Mouse (Mus musculus) testis, adult 2 months (tissue): Measurements from ENCODE around the gene Rdh5. TPM values are rescaled to one million over a fixed set of nuclear protein-coding genes. Genes with fewer than 3 reads are reported as not detected.

Experiments
- H3K27ac ChIP-seq: fragments of 200-500 bp; 2 replicates; pipeline ENCODE4 v1.5.1; 2012; ENCODE audit warnings: low read depth, low read length; ENCODE audit not compliant: control insufficient read depth, insufficient read depth
- H3K27me3 ChIP-seq: fragments of 200-500 bp; 2 replicates; pipeline ENCODE4 v1.6.1; 2012; ENCODE audit warnings: mild to moderate bottlenecking, low read length, moderate library complexity; ENCODE audit not compliant: control insufficient read depth, insufficient read depth
- H3K36me3 ChIP-seq: fragments of 200-500 bp; 2 replicates; pipeline ENCODE4 v1.6.1; 2012; ENCODE audit warnings: mild to moderate bottlenecking, low read length; ENCODE audit not compliant: control insufficient read depth, insufficient read depth
- H3K4me1 ChIP-seq: fragments of 200-500 bp; 2 replicates; pipeline ENCODE4 v1.6.1; 2012; ENCODE audit warnings: low read length; ENCODE audit not compliant: control insufficient read depth, insufficient read depth
- H3K4me3 ChIP-seq: fragments of 200-500 bp; 2 replicates; pipeline ENCODE4 v1.5.1; 2012; ENCODE audit warnings: low read depth, mild to moderate bottlenecking, low read length, moderate library complexity, mixed read lengths; ENCODE audit not compliant: control insufficient read depth
- CTCF ChIP-seq: fragments of 200-500 bp; IDR thresholded peaks from 2 replicates; pipeline ENCODE4 v1.5.1; 2012; ENCODE audit warnings: low read depth, mild to moderate bottlenecking, inconsistent platforms, low read length, moderate library complexity; ENCODE audit not compliant: control insufficient read depth, insufficient read depth, insufficient replicate concordance
- POLR2A ChIP-seq: fragments of 200-500 bp; IDR thresholded peaks from 2 replicates; pipeline ENCODE4 v1.6.1; 2012; ENCODE audit warnings: low read depth, mild to moderate bottlenecking, inconsistent platforms, low read length, moderate library complexity; ENCODE audit not compliant: control insufficient read depth
- polyA plus RNA-seq: library from polyadenylated mRNA; depleted of rRNA; stranded (reverse); fragments of >200 nt; gene quantifications from 2 replicates; pipeline ENCODE4 v1.2.3, GENCODE M21; 2012

Rdh5 gene
- polyA plus RNA-seq, 1 experiment = 7.5 TPM

DNA sequence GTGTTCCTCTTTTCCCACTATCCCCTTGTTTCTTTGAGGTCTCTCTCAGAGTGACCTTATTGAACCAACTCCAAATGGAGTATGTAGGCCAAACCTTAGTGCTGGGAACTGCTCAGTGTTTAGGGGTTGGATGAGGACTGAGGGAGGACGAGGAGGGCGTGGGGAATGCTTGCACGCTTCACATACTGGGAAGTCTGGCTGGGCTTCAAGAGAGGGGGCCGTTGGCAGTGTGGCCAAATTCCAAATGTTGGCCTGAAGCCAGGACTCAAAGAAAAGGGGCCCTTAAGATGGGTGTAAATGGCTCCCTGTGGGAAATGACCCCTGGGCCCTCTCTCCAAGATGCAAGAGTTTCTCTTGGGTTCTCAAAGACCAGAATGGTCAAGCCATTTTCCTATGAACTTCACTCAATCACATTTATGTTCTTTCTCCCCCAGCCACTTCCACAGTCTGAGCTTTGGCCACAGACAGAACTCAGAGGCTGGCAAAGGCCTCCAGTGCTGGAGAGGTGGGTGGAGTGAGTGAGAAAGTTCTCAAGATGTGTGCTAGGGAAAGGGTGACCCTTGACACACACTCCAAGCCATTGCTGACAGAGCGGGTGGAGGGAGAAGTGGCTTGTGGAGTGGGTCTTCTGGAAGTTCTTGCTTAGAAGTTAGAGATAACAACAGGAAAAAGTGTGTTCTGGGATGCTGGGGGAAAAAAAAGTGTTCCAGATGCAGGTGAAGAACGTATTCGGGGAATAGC, 7.1 kb upstream of the Rdh5 start:
- TF ChIP-seq POLR2A (no peak), CTCF (no peak)
- Histone ChIP-seq H3K4me1 (peaks cover 10% of the 10 kb centered on the region), H3K27ac (no peak overlapping the region), H3K27me3 (0 out of 2 replicates have a peak, but pooled peaks cover 2% of the 10 kb centered on the region), H3K4me3 (no peak overlapping the region), H3K36me3 (no peaks in the 10 kb centered on the region)

DNA sequence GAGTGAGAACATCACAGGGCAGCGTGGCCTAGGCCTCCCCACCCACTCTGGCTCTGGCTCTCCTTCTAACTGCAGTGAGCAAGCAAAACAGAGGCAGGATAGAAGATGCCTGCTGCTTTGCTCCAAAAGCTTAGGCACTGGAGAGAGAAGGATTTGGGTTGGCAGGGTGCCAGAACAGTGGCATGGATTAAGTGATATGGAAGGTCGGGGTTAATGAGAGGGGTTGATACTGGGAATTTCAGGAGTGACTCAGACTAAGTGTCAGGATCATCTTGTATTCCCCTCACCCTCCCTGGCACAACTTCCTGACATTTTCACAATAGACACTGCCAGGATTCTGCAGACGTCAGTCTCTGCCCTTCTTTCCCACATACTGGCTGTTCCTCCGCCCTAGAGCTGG, 5.7 kb upstream of the Rdh5 start:
- Histone ChIP-seq H3K4me1 (peaks cover 5% of the 10 kb centered on the region), H3K36me3 (no peaks in the 10 kb centered on the region), H3K27me3 (no peaks in the 10 kb centered on the region), H3K27ac (no peak overlapping the region), H3K4me3 (no peak overlapping the region)
- TF ChIP-seq CTCF = no peak
- no peak for TF ChIP-seq POLR2A

DNA sequence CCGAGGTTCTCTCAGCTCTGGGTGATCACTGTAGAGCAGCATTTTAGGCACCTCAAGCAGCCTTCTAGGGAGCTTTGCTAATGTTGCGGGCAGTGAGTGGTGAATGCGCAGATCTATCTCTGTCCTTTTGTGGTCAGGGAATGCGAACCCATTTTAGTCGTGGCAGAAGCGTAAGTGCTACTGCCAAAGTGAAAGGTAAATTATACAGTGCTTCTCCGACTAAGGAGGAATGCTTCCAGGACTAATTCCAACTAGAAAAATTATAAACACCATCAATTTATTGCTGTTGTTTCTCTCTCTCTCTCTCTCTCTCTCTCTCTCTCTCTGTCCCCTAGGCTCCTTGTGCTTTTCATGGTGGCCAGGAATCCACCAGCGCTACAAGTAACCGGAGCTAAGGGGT, 1.2 kb upstream of the Rdh5 start, which contains the start of gene Bloc1s1:
Gene Bloc1s1 (minus strand): TSS at position 101 of the 400 bp plus-strand sequence.
- Histone ChIP-seq H3K27me3 (no peaks in the 10 kb centered on the region), H3K4me3 (peak within 1 kb of the TSS; percentile 92), H3K36me3 (no peaks in the 10 kb centered on the region), H3K4me1 (peaks cover 14% of the 10 kb centered on the region), H3K27ac (peak within 1 kb of the TSS; percentile 77)
- no peak for TF ChIP-seq POLR2A
- no peak for TF ChIP-seq CTCF

DNA sequence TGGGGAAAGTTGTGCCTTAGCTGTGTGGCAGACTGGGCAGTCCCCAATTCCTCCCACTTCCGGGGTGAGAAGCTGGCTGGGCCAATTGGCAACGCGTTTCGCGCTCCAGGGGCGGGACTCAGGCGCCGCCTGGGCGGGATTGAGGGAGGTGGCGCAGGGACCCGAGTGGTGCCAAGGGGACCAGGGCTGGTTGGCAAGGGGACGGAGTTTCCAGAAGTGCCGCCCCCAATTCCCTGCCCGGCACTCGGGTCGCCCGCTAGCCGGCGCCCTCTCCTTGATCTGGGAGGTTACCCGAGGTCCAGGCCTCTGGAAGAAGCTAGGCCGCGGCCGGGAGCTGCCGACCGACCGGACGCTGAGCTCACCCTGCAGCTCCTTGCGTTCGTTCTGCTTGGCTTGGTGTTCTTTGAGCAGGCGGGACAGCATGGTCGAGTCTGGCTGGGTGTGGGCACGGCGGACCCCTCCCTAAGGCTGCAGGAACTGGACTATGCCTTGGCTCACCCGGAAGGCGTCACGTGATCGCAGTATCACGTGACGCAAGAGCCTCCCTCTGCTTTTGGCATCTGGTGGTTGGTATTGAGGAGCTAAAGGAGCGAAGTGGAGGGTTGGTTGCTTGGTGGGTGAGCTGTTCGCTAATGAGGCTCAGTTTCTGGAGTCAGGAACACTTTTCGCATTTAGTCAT, 464 bp upstream of the Rdh5 start:
- TF ChIP-seq CTCF (no peak), POLR2A (peak; percentile 49; the same call in 1 of the 2 replicates)
- H3K36me3 ChIP-seq = no peaks in the 10 kb centered on the region
- H3K4me1 ChIP-seq = peaks cover 14% of the 10 kb centered on the region
- H3K27ac ChIP-seq = peak overlapping the region; percentile 77
- H3K27me3 ChIP-seq = no peaks in the 10 kb centered on the region
- H3K4me3 ChIP-seq = peak overlapping the region; percentile 92

DNA sequence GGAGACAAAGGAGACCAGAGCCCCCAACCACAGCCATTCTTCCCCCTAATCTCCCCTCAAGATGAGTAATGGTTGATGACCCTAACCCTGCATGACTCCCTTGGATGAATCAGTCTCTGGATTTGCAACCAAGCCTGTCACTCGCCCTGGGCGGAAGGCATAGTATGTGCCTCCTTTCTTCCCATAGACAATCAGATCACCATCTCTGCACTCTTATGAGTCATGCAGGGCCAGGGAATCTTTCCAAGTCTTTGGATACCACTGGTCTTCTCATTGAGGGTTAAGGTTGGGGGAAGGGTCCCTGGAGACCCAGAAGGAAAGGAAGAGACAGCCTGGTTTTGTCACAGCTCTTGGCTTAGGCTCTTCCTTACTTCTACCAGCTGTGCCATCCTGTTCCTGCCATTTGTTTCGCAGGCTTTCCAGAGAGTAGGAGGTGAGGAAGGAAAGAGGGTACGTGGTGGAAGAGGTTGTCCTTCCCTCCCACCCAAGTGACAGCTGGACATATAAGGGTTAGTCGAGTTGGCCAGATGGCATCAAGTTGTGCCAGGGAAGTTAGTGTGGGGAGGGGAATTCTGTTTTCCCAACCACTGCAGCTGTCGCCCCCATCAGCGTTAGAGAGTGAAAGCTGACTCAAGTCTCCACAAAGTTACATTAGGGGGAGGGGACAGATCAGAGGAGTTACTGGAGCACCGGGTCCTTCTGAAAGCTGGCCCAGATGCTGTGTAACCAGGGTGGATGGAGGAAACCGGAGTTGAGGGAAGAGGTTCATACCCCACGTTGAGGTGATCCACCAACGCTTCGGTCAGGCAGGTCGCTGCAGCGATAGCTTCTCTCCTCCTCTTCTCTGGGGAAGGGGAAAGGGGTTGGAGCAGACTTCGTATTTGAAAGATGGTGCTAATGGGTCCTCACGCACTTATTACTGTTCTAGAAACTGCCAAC, 536 bp downstream of the Rdh5 start:
- Histone ChIP-seq H3K36me3 (no peaks in the 10 kb centered on the region), H3K27ac (peak overlapping the region; percentile 36), H3K4me1 (peaks cover 14% of the 10 kb centered on the region), H3K4me3 (peak overlapping the region; percentile 92), H3K27me3 (no peaks in the 10 kb centered on the region)
- TF ChIP-seq POLR2A (no peak), CTCF (no peak)

DNA sequence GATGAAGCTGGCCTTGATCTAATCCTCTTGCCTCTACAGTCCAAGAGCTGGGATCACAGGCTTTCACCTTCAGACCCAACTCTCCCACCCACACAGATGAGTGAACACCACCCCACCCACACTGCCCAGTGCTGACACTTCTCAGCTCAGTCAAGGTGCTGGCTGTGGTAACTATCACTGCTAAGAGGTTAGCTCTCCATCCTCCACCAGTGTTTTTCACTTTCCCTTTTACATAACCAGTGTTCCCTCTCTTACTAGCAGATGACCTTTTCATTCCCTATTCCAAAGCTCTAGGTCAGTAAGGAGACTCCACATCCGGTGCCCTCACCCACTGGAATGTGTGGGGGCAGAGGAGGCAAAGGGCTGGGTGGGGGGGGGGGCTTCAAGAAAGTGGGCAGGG, 1.4 kb downstream of the Rdh5 start:
- no peak for TF ChIP-seq CTCF
- no peak for TF ChIP-seq POLR2A
- Histone ChIP-seq H3K36me3 (no peaks in the 10 kb centered on the region), H3K27ac (no peak overlapping the region), H3K27me3 (no peaks in the 10 kb centered on the region), H3K4me3 (no peak overlapping the region), H3K4me1 (peaks cover 14% of the 10 kb centered on the region)
